Mouse (Mus musculus): Measurements from ENCODE around the gene Olfr24. TPM values are rescaled to one million over a fixed set of nuclear protein-coding genes. Genes with fewer than 3 reads are reported as not detected.
"Not testable (repeated sequence)": the region's sequence is repeated elsewhere in the genome, so short reads cannot be mapped to it uniquely, and the experiment has no call there.

Olfr24 gene
- total RNA-seq (2021): not detected
- long read RNA-seq, experiment 1: 0 reads
- long read RNA-seq, experiment 2: 0 reads

DNA sequence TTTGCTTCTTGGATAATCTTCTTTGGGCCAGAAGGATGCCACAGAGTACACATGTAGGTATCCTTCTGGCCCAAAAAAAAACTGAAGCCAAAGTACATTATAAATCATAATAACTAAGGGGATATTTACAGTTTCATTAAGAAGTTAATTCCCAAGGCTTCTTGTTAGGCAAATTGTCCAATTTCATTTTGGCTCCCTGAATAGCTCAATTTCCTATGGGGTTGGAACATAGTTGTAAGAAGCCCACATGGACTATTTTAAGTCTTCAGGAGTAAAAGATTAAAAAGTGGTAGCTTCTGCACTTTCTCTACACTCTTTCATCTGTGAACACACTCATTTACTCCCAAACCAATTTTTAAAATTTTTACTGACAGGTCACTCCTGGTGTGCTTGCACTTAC is at the start of gene Olfr24:
Gene Olfr24 (minus strand): TSS at position 101 of the 400 bp plus-strand sequence.
- DNase-seq: no peak
- intact Hi-C loops (cut with DNase I): no loop called here

DNA sequence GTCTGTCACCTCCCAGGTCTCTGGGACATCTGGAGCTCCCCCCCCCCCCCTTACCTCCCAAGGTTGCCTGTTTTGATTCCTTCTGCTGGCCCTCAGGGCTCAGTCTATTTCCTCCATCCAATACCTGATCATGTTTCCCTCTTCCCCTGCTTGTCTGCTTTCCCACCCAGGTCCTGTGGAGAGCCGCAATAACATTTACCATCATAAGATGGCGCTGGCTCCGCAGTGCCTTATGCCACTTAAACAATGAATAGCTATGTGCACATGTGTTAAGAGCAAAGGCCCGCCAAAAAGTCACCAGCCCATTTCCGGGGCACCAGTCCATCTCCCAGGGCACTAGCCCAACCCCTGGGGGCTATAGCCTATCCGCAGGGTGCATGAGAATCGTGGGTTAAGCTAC is 21.5 kb upstream of the Olfr24 start:
- intact Hi-C loops (cut with DNase I): no loop called here
- no peak for DNase-seq

DNA sequence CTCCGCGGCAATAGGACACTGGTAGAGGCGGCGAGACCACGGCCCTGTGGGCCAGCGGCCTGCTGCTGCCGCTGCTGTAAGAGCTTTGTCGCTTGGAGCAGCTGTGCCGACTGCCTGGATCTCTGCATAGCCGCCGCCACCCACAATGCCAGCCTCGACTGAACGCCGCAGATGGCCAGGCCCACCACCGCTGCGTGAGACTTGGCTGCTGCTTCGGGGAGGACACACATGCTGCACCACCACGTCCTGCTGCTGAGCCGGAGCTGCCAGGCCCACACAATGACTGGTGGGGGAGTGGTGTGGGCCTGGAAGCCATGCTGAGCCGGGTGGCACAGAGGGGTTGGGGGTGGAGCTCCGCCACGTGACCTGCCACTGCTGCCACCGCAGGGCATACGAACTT is 15.7 kb upstream of the Olfr24 start:
- peak in 1 of 2 experiments; percentile 2 for DNase-seq
- intact Hi-C loops (cut with DNase I): no loop called here

DNA sequence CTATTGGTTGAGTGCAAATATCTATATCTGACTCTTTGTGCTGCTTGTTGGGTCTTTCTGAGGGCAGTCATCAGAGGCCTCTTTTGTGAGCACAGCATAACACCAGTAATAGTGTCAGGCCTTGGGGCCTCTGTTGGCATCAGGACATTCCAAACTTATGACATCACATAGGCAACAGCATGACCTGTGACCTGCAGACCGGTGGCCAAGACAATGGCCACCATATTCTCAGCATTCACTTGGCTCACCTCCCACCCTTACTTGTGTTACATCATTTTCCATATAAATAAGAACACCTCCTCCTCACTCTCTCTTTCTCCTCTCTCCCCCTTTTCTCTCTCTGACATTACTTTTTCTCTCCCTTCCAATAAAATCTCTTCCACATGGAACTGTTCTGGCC is 15.2 kb upstream of the Olfr24 start:
- intact Hi-C loops (cut with DNase I): no loop called here
- DNase-seq: no peak

DNA sequence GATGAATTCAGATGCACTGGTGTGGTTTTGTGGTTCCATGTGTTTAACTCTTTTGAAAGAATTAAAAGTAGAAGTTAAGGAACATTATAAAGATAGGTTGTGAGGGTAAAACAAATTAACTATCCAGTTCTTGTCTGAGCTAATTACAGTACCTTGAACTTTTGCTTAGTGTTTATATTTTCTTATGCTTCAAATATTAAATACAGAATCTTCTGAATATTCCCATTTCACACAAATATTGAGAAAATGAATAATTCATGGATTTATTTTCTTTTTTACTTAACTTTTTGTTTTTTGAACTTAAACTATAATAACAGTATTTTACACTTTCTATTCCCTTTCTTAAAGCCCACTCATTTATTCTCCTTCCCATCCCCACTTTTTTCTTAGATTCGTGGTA is 8.2 kb downstream of the Olfr24 start:
- intact Hi-C loops (cut with DNase I): no loop called here
- no peak for DNase-seq

DNA sequence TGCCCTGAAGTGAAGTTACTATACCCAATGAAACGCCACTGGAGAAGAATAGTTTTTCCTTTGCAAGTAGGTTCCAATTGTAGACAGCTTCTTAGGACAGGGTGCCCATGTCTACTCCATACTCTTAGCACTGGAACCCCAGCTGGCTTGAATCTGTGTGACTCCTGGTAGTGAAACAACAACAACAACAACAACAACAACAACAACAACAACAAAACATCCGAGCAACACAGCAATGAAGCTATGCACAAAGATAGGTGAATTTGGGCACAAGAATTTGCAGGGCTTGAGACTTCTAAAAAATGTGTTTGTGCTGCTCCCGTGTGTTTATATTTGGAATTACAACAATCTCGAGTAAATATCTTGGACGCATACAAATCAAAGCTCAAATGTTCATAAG is 19.2 kb downstream of the Olfr24 start:
- no peak for DNase-seq
- intact Hi-C loops (cut with DNase I): no loop called here

DNA sequence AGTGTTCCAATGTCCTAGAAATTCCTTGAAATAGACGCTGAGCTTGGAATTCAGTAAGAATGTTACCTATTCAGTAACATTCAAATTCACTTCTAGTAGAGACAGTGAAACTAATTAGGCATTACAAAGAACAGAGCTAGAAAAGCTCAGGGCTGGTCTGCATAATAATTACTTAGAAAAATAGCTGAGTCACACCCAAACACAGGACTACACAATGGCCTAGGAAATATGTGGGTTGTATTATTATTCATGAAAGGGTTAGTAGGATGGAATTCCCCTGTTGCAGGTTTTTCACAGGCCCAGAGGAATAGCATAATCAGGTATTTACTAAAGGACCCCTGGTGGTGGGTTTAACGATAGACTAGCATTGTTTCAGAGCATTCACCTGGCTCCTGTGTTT is 29.6 kb downstream of the Olfr24 start:
- DNase-seq; intact Hi-C loops (cut with DNase I): not testable (repeated sequence)

DNA sequence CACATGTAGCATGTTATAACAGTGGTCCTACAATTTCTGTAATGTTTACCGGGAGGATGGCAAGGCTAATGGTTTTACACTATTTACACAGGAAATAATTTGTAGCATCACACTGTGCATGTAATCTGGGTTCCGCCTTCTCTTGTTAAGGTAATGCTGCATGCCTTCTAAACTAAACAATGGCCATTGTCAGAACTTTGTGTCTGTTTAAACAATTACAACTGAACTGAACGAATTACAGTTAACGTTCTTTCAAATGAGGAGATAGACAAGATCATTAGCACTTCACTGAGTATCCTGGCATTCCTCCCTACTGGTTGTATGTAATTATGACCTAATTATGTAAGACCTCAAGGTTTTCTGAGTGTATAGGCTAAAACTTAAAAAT is 41.1 kb downstream of the Olfr24 start:
- intact Hi-C loops (cut with DNase I): no loop called here
- no peak for DNase-seq

DNA sequence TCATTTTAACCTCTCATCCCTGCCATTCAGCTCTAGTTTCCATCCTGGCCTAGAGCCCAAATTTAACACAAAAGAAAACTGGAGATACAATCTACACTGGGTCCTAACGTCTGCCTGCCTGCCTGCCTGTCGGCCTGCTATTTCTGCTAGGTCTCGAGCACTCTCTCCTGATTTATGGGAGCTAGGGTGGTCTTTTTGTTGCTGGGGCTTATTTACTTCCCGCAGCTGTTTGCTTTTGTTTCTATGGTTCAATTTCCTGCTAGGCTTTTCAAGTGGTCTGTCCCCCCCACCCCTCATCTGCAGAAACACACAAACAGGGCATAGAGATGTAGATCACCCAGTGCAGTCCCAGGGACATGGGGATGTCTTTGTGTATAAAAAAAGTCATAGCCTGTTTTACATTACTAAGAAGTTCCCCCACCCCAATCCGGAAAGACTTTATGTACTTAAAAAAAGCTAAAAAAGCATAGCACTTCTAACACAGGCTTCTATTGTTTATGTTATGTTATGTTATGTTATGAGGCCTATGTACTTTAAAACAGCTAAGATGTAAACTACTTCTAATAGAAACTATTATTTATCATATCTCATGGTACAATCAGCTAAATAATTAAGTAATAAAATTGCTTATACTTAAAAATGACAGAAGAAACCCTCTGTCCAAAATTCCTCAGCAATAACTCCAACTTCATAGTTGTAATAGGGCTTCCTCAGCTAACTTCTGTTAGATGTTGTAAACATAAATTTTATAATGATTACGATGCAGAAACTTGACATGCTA is 41.7 kb downstream of the Olfr24 start:
- DNase-seq: no peak
- intact Hi-C loops (cut with DNase I): no loop called here

DNA sequence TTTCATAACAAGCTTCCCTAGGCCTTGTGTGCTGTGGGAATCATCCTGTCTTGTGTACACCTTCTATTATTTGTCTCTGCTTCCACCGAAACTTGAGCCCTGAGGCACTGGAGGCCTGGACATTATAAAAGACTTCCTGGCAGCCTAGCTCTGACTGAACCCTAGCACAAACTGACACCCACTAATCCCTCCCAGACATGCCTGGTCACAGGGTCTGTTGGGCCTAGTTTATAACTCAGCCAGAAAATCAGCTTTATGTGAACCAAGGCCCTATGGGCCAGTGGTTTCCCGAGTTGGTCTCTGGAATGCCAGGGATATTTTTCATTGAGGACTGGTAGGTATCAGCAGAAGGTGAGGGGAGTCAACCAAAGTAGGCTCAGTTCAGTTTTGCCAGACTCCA is 42.8 kb downstream of the Olfr24 start:
- intact Hi-C loops (cut with DNase I): no loop called here
- DNase-seq: no peak

DNA sequence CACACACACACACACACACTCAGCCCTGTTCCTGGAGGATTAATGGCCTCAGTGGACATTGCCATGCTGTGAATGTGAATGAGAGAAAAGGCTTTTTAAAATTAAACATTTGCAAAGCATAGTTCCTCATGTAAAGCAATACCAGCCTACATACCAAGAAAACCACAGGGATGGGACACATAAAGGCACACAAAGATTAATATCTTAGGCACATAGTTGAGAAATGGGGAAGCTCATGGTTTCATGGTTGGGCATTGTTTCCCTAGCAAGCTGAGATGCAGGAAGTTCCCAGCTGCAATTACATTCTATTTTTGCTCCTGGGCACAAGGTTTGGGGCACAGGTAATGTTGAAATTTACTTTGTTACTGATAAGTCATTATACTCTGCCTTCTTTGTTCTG is 58.2 kb downstream of the Olfr24 start:
- intact Hi-C loops (cut with DNase I): no loop called here

More for the DNA sequence above, 58.2 kb downstream of the Olfr24 start:
- no peak for DNase-seq

Other genes starting within 250 kb of the Olfr24 start
- gene Muc16, start 89.5 kb downstream of the Olfr24 start, total RNA-seq (2021): 10 to 100 TPM in 1 of 2 experiments, 1 to 10 TPM in 1; 9.2 to 11.9 TPM
- gene Olfr828, start 55.5 kb upstream of the Olfr24 start, total RNA-seq (2021): not detected
- not detected for gene Olfr829, start 90.9 kb upstream of the Olfr24 start, total RNA-seq (2021)
- gene Olfr830, start 110.7 kb upstream of the Olfr24 start, total RNA-seq (2021): not detected
- not detected for gene Olfr832, start 173.1 kb upstream of the Olfr24 start, total RNA-seq (2021)
- gene Olfr834, start 224.0 kb upstream of the Olfr24 start, total RNA-seq (2021): not detected

All from heart, postnatal 14 days (tissue).